10 mouse cellular contexts compared by ENCODE assay signal in the genomic region with DNA sequence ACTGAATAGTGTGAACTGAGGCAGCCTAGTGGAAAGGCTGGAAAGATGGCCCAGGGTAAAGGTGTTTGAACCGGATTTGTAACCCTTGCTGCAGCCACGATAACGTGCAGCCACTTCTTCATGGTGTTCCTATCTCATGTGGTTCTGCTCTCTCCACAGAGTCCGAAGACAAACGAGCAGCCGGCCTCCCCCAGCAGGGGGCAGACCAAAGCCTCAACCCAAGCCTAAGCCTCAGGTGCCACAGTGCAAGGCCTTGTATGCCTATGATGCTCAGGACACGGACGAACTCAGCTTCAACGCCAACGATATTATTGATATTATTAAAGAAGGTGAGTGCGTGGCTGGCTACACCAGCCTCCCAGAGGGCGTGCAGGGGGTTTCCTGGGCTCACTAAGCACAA. TPM values are rescaled to one million over a fixed set of nuclear protein-coding genes. Genes with fewer than 3 reads are reported as not detected.
DNase-seq lines count a peak whose midpoint lies in the region; ATAC-seq and TF ChIP-seq lines count a peak whose summit lies in the region.
"Had no signal": no experiment of that assay in that cellular context is flagged by ENCODE, and none has a peak within 500 bp of the region (broad histone marks: within the 10 kb centered on the region; RNA-seq: fewer than 3 reads in every experiment).

No protein-coding gene starts in this region.

- no peak overlapping the region for H3K4me3 ChIP-seq in left cerebral cortex, adult 2 months
- no peak overlapping the region for H3K4me3 ChIP-seq in embryonic facial prominence, embryonic 10.5 days
- H3K4me3 ChIP-seq: hindbrain, embryonic 15.5 days; limb, embryonic 15.5 days had no signal

- no peak for ATAC-seq in activated CD4-positive, CD25-positive, alpha-beta regulatory T cell, adult 4 months

- intact Hi-C loops in left cerebral cortex, adult 2 months (cut with DNase I): no loop called here
- intact Hi-C loops in left cerebral cortex, postnatal 14 days (cut with DNase I): no loop called here

- WGBS in embryonic facial prominence, embryonic 10.5 days: 85% methylated on average over 12 of the region's 12 CpGs

- H3K27ac ChIP-seq in left cerebral cortex, adult 2 months: no peak overlapping the region
- H3K27ac ChIP-seq in embryonic facial prominence, embryonic 10.5 days (replicated peaks): no peak overlapping the region
- H3K27ac ChIP-seq: hindbrain, embryonic 15.5 days; limb, embryonic 15.5 days had no signal

- peak; percentile 12 to 24 for DNase-seq in cerebellum, postnatal 14 days
- DNase-seq in cerebellum, adult 9-11 months: no peak
- peak in 1 of 2 experiments; percentile 33 for DNase-seq in left cerebral cortex, adult 2 months (ENCODE audit: extremely low spot score in 1 of 2, low spot score in 2 of 2)
- no peak for DNase-seq in left cerebral cortex, postnatal 14 days (ENCODE audit: low spot score in 2 of 2)
- DNase-seq in embryonic facial prominence, embryonic 10.5 days (ENCODE audit: low spot score): peak; percentile 26
- DNase-seq in testis, postnatal 10 days (ENCODE audit: low spot score): peak; percentile 60
- DNase-seq in MN1 (ENCODE audit: low spot score): no peak

- no peaks in the 10 kb centered on the region for H3K27me3 ChIP-seq in embryonic facial prominence, embryonic 10.5 days (replicated peaks; ENCODE audit: low read depth, poor library complexity, severe bottlenecking)
- H3K27me3 ChIP-seq: hindbrain, embryonic 15.5 days; limb, embryonic 15.5 days had no signal

- peaks cover 26% of the 10 kb centered on the region for H3K36me3 ChIP-seq in embryonic facial prominence, embryonic 10.5 days (replicated peaks)
- H3K36me3 ChIP-seq: hindbrain, embryonic 15.5 days had no signal

- TF ChIP-seq CTCF in left cerebral cortex, adult 2 months (IDR thresholded peaks at IDR 0.05): peak; percentile 47

- H3K9me3 ChIP-seq in embryonic facial prominence, embryonic 10.5 days: no peaks in the 10 kb centered on the region
- H3K9me3 ChIP-seq: hindbrain, embryonic 15.5 days; limb, embryonic 15.5 days had no signal

- peaks cover 6% of the 10 kb centered on the region; the same call in 1 of the 2 replicates for H3K4me1 ChIP-seq in embryonic facial prominence, embryonic 10.5 days

RNA-seq across cellular contexts. Expression of gene Ccnb2, which starts 25.7 kb away (rescaled TPM):
- total RNA-seq in left cerebral cortex, adult 2 months (2021): 1 to 10 TPM; 1.7 to 1.9 TPM
- total RNA-seq in left cerebral cortex, postnatal 14 days (2021): 1 to 10 TPM; 1.3 to 2.3 TPM
- polyA plus RNA-seq in embryonic facial prominence, embryonic 10.5 days (2016; fragmentation: Nextera tagmentation; extraction: Ambion mirVana): 215 and 225 TPM in 2 replicates
- 10 to 100 TPM; 58.6 to 77.7 TPM for polyA plus RNA-seq in activated CD4-positive, CD25-positive, alpha-beta regulatory T cell, adult 4 months (2017; shearing (Covaris generic))

Comparison
In these comparisons a context has a peak if more than half of its experiments do, and no peak if none do; other contexts are left out.
1. DNase-seq: peak in cerebellum, postnatal 14 days (2 of 2), embryonic facial prominence, embryonic 10.5 days (single experiment) and testis, postnatal 10 days (single experiment); none in cerebellum, adult 9-11 months (single experiment), left cerebral cortex, postnatal 14 days (0 of 2) and MN1 (single experiment).